Mouse (Mus musculus): Measurements from ENCODE around the gene Sowahd. TPM values are rescaled to one million over a fixed set of nuclear protein-coding genes. Genes with fewer than 3 reads are reported as not detected.

The Sowahd gene
- not detected for polyA plus RNA-seq (2017; shearing (Covaris generic))

GRCm38 (mm10) chrX:37048066-37048889 lies at the start of gene Sowahd:
Sowahd (plus strand) TSS chrX:37048845.

GRCm38 (mm10) chrX:37084927-37085660 lies 36.4 kb downstream of the Sowahd start, which contains the start of gene Rpl39:
Rpl39 (minus strand) TSS chrX:37085402.

Other genes starting within 250 kb of the Sowahd start
- gene Ube2a, start 174.9 kb upstream of the Sowahd start, polyA plus RNA-seq (2017; shearing (Covaris generic)), result 119 TPM
- 33.2 TPM for gene C330007P06Rik, start 174.7 kb upstream of the Sowahd start, polyA plus RNA-seq (2017; shearing (Covaris generic))
- 2.3 TPM for gene Nkrf, start 145.9 kb upstream of the Sowahd start, polyA plus RNA-seq (2017; shearing (Covaris generic))
- 154 TPM for gene Sept6, start 57.1 kb upstream of the Sowahd start, polyA plus RNA-seq (2017; shearing (Covaris generic))
- 452 TPM for gene Rpl39, start 36.6 kb downstream of the Sowahd start, polyA plus RNA-seq (2017; shearing (Covaris generic))
- 24.7 TPM for gene Upf3b, start 61.5 kb downstream of the Sowahd start, polyA plus RNA-seq (2017; shearing (Covaris generic))
- 28.6 TPM for gene Nkap, start 78.0 kb downstream of the Sowahd start, polyA plus RNA-seq (2017; shearing (Covaris generic))
- gene Akap14, start 120.0 kb downstream of the Sowahd start, polyA plus RNA-seq (2017; shearing (Covaris generic)), result 0.22 TPM
- gene Ndufa1, start 142.3 kb downstream of the Sowahd start, polyA plus RNA-seq (2017; shearing (Covaris generic)), result 231 TPM
- 13.8 TPM for gene Rnf113a1, start 142.4 kb downstream of the Sowahd start, polyA plus RNA-seq (2017; shearing (Covaris generic))
- gene Gm9, start 162.2 kb downstream of the Sowahd start, polyA plus RNA-seq (2017; shearing (Covaris generic)), result not detected
- not detected for gene Rhox1, start 173.4 kb downstream of the Sowahd start, polyA plus RNA-seq (2017; shearing (Covaris generic))
- not detected for gene Rhox2a, start 196.1 kb downstream of the Sowahd start, polyA plus RNA-seq (2017; shearing (Covaris generic))
- not detected for gene Rhox3a, start 201.1 kb downstream of the Sowahd start, polyA plus RNA-seq (2017; shearing (Covaris generic))
- gene Rhox4a, start 216.5 kb downstream of the Sowahd start, polyA plus RNA-seq (2017; shearing (Covaris generic)), result 0.28 TPM